Mouse (Mus musculus) kidney, embryonic 16.5 days (tissue): Measurements from ENCODE around the gene Atp2b2. TPM values are rescaled to one million over a fixed set of nuclear protein-coding genes. Genes with fewer than 3 reads are reported as not detected.

Experiments used
- ATAC-seq: fragments of 200-750 bp; cut with Nextera tagmentation; 2 replicates; pipeline ENCODE4 v1.8.0; 2017; ENCODE audit warnings: moderate TSS enrichment; ENCODE audit not compliant: low FRiP score, low TSS enrichment
- H3K27ac ChIP-seq: fragments of 300-500 bp; sonication (generic); 2 replicates; pipeline ENCODE4 v1.5.1; 2014; ENCODE audit warnings: low read length
- H3K27me3 ChIP-seq: fragments of 300-500 bp; sonication (generic); 2 replicates; pipeline ENCODE4 v1.6.1; 2014; ENCODE audit warnings: low read length, control low read depth, mixed read lengths; ENCODE audit not compliant: insufficient read depth
- H3K36me3 ChIP-seq: fragments of 300-500 bp; sonication (generic); 2 replicates; pipeline ENCODE4 v1.6.1; 2014; ENCODE audit warnings: low read length, control low read depth, mixed read lengths; ENCODE audit not compliant: insufficient read depth
- H3K4me1 ChIP-seq: fragments of 300-500 bp; sonication (generic); 2 replicates; pipeline ENCODE4 v1.6.1; 2014; ENCODE audit warnings: low read length, control low read depth, mixed read lengths; ENCODE audit not compliant: insufficient read depth
- H3K4me2 ChIP-seq: fragments of 300-500 bp; sonication (generic); replicated peaks from 2 replicates; pipeline ENCODE4 v1.6.1; 2014; ENCODE audit warnings: low read depth, low read length
- H3K4me3 ChIP-seq: fragments of 300-500 bp; sonication (generic); 2 replicates; pipeline ENCODE4 v1.5.1; 2014; ENCODE audit warnings: mild to moderate bottlenecking, low read length
- H3K9ac ChIP-seq: fragments of 300-500 bp; sonication (generic); replicated peaks from 2 replicates; pipeline ENCODE4 v1.6.1; 2014; ENCODE audit warnings: low read length
- H3K9me3 ChIP-seq: fragments of 300-500 bp; sonication (generic); 2 replicates; pipeline ENCODE4 v1.6.1; 2016; ENCODE audit warnings: low read length, control low read depth
- WGBS: fragments of 180-500 bp; shearing (Covaris S2); extraction: QIAGEN DNeasy Blood & Tissue Kit; methylation state at CpG from one replicate; pipeline ENCODE4 v1.1.7; 2014; 5-methylcytosine and 5-hydroxymethylcytosine counted together
- polyA plus RNA-seq: library from polyadenylated mRNA; unstranded; fragments of >200 nt; fragmentation: Nextera tagmentation; extraction: Ambion mirVana; gene quantifications from 2 replicates; pipeline ENCODE4 v1.2.1, GENCODE M21; 2015

Gene Atp2b2
- polyA plus RNA-seq, 1 experiment from 2014 or later = 0.09 TPM

DNA sequence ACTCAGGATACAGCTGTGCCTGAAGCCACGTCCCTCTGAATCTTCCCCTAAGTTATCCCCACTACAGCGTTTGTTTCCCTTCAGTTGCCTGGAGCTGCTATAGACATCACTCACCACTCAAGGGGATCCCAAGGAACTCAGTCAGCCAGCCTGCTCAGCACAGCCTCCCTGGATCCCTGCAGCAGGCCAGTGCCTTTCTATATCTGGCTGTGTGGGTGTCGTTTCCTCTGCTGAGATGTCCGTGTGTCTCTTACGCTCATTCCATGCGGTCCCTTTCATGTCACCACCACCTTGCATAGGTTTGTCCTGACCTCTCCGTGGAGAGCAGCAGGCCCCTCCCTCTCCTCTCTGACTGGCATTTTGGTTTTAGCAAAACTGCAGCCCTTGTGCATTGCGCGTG is 171.6 kb downstream of the Atp2b2 start:
- no peaks in the 10 kb centered on the region for H3K27me3 ChIP-seq
- WGBS = 69% methylated on average over 9 of the region's 9 CpGs
- no peak overlapping the region for H3K9ac ChIP-seq
- H3K27ac ChIP-seq = no peak overlapping the region
- H3K4me3 ChIP-seq = no peak overlapping the region
- no peaks in the 10 kb centered on the region for H3K9me3 ChIP-seq
- H3K36me3 ChIP-seq = no peaks in the 10 kb centered on the region
- no peak overlapping the region for H3K4me2 ChIP-seq
- ATAC-seq = no peak
- no peaks in the 10 kb centered on the region for H3K4me1 ChIP-seq

DNA sequence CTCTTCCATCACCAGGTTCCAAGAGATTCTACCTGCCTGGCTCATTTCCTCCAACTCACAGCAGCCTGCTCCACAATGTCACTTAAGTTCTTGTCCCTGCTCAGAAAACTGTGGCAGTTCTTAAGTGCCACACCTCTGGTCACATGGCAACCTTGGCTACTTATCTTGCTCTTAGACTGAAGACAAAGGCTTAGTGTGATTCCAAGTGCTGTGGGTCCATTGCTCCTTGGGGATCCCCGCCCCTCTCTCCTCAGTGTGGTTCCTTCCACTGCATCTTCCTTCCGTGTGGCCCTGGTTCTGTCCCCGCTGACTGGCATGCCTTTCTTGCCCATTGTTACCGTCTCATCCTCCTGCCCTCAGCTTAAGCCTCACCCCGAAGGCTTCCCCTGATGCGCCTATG is 173.9 kb downstream of the Atp2b2 start:
- H3K4me3 ChIP-seq = no peak overlapping the region
- no peaks in the 10 kb centered on the region for H3K36me3 ChIP-seq
- no peak overlapping the region for H3K4me2 ChIP-seq
- H3K9me3 ChIP-seq = no peaks in the 10 kb centered on the region
- no peak overlapping the region for H3K9ac ChIP-seq
- no peaks in the 10 kb centered on the region for H3K27me3 ChIP-seq
- no peaks in the 10 kb centered on the region for H3K4me1 ChIP-seq
- no peak overlapping the region for H3K27ac ChIP-seq
- 81% methylated on average over 6 of the region's 6 CpGs for WGBS
- no peak for ATAC-seq

DNA sequence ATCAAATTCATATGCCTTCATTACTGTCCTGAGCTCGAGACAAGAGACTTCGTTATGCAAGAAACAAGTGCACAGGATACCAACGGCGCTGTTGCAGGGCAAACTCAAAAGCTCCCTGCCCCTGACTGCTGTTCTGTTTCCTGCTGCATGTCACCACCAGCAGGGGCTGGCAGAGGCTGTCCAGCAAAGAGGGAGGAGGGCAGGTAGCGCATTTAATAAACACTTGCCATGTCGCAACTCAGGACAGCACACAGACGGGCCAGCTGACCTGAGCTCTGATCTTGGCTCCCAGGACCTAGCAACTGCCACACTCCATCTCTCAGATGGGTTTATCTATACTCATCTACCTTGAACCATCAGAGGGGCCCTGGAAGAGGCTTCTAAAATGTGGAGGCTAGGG is 176.7 kb downstream of the Atp2b2 start:
- Histone ChIP-seq H3K4me3 (no peak overlapping the region), H3K36me3 (no peaks in the 10 kb centered on the region), H3K9ac (no peak overlapping the region), H3K9me3 (no peaks in the 10 kb centered on the region), H3K27me3 (no peaks in the 10 kb centered on the region), H3K4me1 (no peaks in the 10 kb centered on the region), H3K4me2 (no peak overlapping the region), H3K27ac (no peak overlapping the region)
- WGBS = 74% methylated on average over 7 of the region's 7 CpGs
- ATAC-seq = no peak

DNA sequence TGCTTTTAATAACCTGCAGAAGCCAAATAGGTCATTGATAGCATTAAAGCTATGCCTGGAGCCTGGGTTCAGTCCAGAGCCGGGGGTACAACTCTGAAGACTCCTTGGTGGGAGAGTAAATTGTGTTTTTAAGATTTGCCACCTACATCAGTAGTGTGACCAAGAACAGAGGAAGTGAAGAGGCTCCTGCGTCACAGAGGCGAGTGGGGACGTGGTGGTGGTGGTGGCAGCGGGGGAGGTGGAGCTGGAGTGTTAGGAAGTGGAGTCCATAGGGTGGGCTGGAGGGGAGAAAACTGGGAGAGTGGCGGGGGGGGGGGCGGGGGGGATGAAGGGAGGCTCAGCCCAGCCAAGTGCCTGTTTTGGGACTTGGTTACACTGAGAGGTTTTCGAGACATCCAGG is 177.6 kb downstream of the Atp2b2 start:
- Histone ChIP-seq H3K9me3 (no peaks in the 10 kb centered on the region), H3K4me1 (no peaks in the 10 kb centered on the region), H3K27ac (no peak overlapping the region), H3K36me3 (no peaks in the 10 kb centered on the region), H3K27me3 (no peaks in the 10 kb centered on the region), H3K9ac (no peak overlapping the region), H3K4me2 (no peak overlapping the region), H3K4me3 (no peak overlapping the region)
- 62% methylated on average over 6 of the region's 8 CpGs for WGBS
- ATAC-seq = no peak

DNA sequence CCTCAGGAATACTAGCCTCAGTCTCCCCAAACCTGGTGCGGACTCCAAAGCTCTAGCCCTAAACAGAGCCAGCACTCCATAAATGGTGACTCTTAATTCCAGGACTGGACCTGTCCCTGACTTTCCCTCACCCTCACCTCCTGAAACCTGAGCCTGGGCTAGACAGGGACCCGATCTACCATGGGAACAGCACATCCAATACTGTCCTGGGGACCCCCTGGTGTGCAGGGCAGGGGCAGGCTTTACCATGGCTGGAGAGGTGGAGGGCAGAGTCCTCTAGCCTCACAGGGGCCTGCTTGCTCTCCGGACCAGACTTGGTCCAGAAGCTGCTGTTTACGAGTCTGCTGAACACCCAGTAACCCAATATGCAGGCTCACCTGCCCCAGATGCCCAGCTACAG is 179.5 kb downstream of the Atp2b2 start:
- H3K36me3 ChIP-seq = no peaks in the 10 kb centered on the region
- ATAC-seq = no peak
- H3K9me3 ChIP-seq = no peaks in the 10 kb centered on the region
- H3K27ac ChIP-seq = no peak overlapping the region
- no peaks in the 10 kb centered on the region for H3K27me3 ChIP-seq
- no peak overlapping the region for H3K9ac ChIP-seq
- no peaks in the 10 kb centered on the region for H3K4me1 ChIP-seq
- H3K4me3 ChIP-seq = no peak overlapping the region
- 67% methylated on average over 4 of the region's 4 CpGs for WGBS
- no peak overlapping the region for H3K4me2 ChIP-seq

DNA sequence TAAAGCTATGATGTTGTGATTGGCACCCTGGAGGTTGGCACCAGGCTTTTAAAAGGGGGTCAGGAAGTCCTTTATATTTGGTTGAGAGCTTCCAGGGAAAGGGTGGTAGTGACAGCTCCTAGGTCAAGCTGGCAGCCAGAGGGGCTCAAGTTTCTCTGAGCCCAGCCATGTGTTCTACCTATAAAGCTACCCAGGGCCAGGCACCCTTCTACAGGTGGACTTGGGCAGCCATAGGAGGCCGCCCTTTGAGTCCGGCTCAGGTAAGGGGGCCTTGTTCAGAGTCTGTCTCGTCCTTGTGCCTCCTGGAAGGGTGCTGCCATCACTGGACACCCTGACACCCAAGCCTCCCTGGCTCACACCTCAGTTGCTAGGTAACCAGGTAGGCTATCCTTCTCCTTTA is 180.5 kb downstream of the Atp2b2 start:
- H3K9me3 ChIP-seq = no peaks in the 10 kb centered on the region
- WGBS = 61% methylated on average over 3 of the region's 3 CpGs
- ATAC-seq = no peak
- H3K4me1 ChIP-seq = no peaks in the 10 kb centered on the region
- H3K9ac ChIP-seq = no peak overlapping the region
- H3K36me3 ChIP-seq = no peaks in the 10 kb centered on the region
- no peak overlapping the region for H3K4me2 ChIP-seq
- no peak overlapping the region for H3K27ac ChIP-seq
- no peaks in the 10 kb centered on the region for H3K27me3 ChIP-seq
- no peak overlapping the region for H3K4me3 ChIP-seq

DNA sequence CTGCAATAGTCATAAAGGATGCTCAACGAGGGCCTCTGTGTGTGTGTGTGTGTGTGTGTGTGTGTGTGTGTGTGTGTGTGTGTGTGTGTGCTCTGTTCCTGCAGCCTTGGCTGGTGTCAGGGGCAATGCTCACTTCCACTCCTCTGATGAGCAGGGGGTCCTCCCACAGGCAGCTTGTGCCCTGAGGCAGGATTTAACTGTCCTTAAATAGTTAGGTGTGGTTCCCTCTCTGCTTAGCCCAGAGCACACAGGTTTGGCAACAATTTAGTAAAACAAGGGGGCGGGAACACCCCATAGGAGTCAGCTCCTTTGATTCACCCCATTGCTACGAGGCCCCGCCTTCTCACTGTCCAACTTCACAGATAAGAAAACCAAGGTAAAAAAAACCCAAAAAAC is 181.0 kb downstream of the Atp2b2 start:
- no peaks in the 10 kb centered on the region for H3K36me3 ChIP-seq
- 53% methylated on average over 4 of the region's 4 CpGs for WGBS

DNA sequence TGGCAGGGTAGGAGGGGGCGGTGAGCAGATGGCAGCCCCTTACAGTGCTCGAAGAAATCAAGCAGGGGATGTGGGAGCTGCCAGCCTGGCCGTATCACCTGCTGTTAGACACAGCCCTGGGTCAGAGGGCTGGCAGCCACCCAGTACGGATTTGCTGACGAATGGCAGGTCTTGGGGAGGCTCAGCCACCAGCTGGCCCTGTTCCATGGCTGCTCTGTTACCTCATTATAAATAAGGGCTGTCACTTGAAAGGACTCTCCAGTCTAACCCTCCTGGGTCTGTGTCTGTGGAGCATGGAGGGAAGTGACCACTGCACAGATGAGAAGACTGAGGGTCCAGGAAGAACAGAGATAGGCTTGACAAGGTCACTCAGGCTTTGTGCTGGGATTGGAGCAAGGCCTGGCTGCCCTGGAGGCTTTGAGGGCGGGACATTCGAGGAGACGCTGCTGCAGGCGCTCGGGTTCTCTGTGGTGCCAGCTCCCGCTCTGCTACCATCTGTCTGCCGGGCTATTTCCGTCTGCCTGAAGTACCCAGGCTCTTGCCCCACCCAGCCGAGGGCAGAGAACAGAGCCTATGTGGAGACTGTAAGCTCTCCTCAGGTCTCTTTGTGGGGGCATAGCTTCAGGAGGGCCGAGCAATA is 181.6 kb downstream of the Atp2b2 start:
- peak; percentile 53 for ATAC-seq
- Histone ChIP-seq H3K4me3 (no peak overlapping the region), H3K9ac (no peak overlapping the region), H3K4me1 (no peaks in the 10 kb centered on the region), H3K27ac (no peak overlapping the region), H3K36me3 (no peaks in the 10 kb centered on the region), H3K27me3 (no peaks in the 10 kb centered on the region), H3K9me3 (no peaks in the 10 kb centered on the region), H3K4me2 (no peak overlapping the region)
- WGBS = 42% methylated on average over 15 of the region's 15 CpGs

More for the DNA sequence above, 181.0 kb downstream of the Atp2b2 start:
- Histone ChIP-seq H3K27ac (no peak overlapping the region), H3K27me3 (no peaks in the 10 kb centered on the region), H3K4me2 (no peak overlapping the region), H3K4me1 (no peaks in the 10 kb centered on the region), H3K9me3 (no peaks in the 10 kb centered on the region), H3K4me3 (no peak overlapping the region), H3K9ac (no peak overlapping the region)
- ATAC-seq = no peak

DNA sequence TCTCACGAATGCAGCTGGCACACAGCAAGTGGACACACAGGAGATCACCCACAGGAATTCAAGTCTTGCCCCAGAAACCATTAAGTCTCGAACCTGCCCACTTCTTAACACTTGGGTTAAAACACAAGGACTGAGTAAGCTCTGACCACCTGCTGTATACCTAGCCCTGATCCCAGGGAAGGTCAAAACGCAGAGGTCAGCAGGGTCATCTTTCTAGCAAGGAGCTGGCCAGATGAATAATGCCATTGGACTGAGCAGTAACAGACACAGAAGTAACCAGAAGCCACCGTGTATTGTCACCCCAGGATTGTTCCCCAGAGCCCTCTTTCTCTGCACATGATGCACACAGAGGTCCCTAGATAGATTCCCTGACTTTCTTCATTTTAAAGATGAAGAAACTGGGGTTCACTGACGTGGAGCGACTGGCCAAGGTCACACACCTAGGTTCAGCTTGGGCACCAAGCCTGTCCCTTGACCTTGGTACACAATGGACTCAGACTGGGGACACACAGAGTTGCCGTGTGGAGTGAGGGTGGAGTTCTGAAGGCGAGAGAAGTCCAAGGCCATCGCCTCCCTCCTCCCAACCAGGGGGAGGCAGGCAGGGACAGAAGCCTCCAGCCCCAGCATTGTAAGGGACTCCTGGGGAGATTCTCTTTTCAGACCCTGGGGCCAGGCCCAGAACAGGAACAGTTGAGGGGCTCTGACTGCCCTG is 182.2 kb downstream of the Atp2b2 start:
- H3K36me3 ChIP-seq = no peaks in the 10 kb centered on the region
- 69% methylated on average over 9 of the region's 9 CpGs for WGBS
- H3K9ac ChIP-seq = no peak overlapping the region
- H3K27ac ChIP-seq = no peak overlapping the region
- ATAC-seq = peak; percentile 7; the same call in 1 of the 2 replicates
- no peaks in the 10 kb centered on the region for H3K9me3 ChIP-seq
- no peak overlapping the region for H3K4me3 ChIP-seq
- H3K4me1 ChIP-seq = no peaks in the 10 kb centered on the region
- H3K4me2 ChIP-seq = no peak overlapping the region
- no peaks in the 10 kb centered on the region for H3K27me3 ChIP-seq

DNA sequence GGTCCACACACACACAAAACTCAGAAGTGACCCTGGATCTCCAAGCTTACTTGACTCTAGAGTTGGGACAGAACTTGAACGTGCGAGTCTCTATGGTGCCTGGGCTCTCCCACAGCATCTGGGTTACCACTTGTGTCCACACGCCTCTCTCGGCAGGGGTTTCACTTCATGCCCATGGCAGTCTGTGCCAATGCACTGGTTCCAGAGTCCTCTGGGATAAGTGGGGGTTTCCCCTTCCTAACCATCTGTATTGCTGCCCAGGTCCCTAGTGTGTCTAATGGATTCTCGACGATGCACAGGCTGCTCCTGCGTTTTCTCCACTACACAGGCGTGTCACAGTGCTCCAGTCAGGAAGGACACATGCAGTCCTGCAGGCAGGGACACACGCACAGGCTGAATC is 184.1 kb downstream of the Atp2b2 start:
- no peaks in the 10 kb centered on the region for H3K4me1 ChIP-seq
- no peak for ATAC-seq
- 78% methylated on average over 9 of the region's 9 CpGs for WGBS

More for the DNA sequence above, 184.1 kb downstream of the Atp2b2 start:
- no peaks in the 10 kb centered on the region for H3K27me3 ChIP-seq
- no peaks in the 10 kb centered on the region for H3K36me3 ChIP-seq
- no peak overlapping the region for H3K4me3 ChIP-seq
- no peaks in the 10 kb centered on the region for H3K9me3 ChIP-seq
- no peak overlapping the region for H3K27ac ChIP-seq
- no peak overlapping the region for H3K9ac ChIP-seq
- no peak overlapping the region for H3K4me2 ChIP-seq
